Mouse (Mus musculus) c-Kit-negative CD71-positive TER-119-positive erythroid progenitor cells, embryonic 14.5 days (primary cell): Measurements from ENCODE around the gene Ank3.

Source experiments
- DNase-seq: peaks from one replicate; pipeline ENCODE4 v3.0.0-alpha.2; 2013; ENCODE audit warnings: low read depth, low spot score

Ank3 gene

DNA sequence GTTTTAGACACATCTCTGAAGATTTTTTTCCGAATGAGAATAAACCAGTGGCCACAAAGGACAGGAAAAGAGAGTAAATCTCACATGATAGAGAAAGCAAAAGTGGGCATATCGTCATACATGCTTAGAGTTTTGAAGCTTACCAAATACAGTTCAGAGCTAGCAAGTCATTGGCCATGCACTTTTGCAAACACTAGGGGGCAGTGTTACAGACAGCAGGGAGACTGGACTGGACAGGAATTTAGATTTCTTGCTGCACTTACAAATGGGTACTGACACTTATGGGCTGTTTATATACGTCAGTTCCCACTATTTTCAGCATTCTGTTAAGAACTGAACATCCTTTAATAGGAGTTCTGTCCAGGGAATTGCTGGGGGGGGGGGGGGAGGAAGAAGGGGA is 257.7 kb downstream of the Ank3 start:
- no peak for DNase-seq

DNA sequence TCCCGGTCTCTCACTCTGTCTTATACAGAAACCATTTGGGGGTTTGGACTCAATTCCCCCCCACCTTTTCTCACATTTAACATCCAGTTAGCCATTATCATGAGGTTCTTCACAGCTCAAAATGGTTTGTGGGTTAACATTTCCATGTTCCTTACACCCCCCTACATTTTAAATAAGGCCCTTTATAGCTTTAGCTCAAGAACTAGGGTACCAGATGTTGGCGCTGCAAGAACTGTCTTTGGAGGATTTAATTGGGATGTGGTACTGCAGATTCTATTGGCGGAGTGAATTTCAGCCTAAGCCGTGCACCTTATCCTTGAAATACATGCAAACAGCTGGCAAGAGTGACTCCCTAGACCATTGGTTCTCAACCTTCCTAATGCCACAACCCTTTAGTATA is 261.2 kb downstream of the Ank3 start:
- no peak for DNase-seq

DNA sequence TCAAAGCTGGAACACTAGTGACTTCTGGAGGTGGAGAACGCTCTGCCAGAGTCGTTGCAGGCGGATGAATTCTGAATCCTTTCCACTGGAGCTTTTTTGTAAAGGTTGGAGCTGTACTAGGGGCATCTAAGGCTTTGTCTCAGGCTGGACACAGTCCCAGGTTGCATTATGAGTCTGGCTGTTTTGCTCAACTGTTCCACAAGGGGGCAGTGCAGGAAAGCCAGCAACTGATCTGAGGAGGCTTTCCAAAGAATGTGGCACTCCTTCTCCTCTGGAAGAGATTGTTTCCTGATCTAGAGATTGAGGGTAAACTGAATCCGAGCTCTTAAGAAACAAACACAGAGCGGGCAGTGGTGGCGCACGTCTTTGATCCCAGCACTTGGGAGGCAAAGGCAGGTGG is 263.8 kb downstream of the Ank3 start:
- no peak for DNase-seq

DNA sequence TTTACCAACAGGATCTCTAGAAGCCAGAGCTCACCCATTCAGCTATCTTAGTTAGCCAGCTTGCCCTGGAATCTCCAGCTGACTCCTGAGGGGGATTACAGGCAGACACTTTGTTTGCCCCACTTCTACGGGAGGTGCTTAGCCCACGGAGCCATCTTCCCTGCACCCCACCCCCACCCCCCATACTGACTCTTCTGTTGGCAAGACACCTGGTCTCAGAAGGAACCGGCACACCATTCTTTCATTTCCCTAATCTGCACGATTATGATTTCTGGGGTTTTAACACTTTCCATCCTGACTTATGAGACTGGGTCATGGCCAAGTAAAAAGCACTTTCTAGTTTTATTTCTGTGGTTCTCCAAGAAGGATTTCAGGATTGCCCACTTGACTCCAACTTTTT is 268.9 kb downstream of the Ank3 start:
- no peak for DNase-seq

DNA sequence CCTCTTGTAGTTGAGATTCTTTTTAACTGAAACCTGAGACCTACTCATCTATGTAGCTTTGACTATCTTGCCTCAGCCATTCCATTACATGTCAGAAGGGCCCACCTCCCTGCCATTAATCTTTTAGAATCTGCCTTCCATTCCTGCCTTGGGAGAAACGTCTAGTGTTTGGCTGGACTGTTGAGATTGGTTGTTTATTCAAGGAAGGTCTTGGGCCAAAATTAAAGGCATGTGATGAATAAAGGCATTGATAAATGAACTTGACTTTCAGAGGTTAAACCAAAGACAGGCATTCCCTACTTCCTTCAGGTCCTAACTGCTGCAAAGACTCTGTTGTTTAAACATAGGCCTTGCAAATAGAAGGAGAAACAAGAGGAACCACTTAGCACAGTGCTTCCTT is 271.9 kb downstream of the Ank3 start:
- DNase-seq: no peak

DNA sequence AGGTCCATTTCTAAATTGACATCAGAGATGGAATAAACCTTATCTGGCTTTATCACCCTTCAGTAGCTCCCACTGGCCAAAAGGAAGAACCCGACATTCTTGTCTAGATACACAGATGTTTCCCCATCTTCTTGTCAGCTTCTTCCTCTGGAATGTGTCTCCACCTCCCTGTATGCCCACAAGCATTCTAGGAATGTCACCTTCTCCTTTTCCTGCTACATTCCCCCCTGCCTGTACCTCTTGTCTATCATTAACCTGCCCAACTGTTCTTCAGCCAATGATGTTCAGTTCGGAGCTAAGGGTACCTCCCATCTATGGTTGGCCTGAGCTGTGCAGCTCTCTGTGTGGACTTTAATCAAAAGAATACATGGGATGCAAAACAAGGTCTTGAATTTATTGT is 272.4 kb downstream of the Ank3 start:
- DNase-seq: no peak

DNA sequence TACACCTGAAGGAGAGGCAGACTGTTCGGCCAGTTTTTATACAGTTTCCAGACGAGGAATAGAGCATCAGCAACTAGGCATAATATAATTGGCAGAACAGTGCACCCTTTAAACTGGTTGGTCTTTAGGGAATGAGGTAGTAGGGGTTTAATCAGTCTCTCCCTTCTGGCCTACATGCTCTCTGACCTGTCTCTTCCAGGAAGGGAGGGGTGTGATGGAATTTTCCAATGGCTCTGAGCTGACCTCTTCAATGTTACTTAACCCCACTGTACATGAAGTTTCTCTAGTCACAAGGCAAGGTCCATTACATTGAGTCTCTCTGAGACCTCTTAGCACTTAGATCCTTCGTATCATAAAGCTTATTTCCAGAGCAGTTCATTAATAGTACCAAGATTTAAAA is 272.9 kb downstream of the Ank3 start:
- DNase-seq: no peak

DNA sequence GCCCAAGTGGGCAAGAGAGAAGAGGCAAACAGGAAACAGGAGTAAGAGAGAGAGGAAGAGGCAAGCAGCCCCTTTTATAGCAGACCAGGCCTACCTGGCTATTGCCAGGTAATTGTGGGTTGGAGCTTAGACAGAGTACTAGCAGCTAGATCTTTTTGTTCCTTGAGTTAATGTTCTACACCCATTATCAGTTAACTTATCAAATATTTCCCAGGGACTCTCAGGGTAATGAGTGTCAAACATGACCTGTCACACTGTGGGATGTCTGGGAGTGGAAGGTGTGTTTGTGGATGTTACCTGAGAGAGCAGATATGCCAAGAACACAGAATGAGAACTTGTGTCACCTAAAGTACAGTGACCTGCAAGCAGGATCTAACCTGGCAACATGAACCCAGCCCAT is 274.0 kb downstream of the Ank3 start:
- DNase-seq: no peak

DNA sequence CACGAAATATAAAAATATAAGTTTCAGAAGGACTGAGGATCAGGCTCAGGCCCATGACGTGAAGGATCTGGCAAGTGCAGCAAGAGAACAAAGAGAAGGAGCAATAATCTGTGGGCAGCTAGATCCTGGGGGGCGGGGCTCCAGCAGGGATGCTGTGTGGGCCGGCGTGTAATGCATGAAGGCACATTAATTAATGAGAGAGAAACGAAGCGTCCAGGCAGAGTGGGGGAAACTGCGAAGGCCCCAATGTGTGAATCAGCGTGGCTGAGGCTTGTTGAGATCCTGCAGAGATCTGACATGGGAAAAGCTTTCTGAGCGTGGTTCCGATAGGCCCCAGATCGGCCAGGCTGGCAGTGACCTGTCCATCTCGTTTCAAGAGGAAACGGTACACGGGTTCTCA is 279.7 kb downstream of the Ank3 start:
- DNase-seq: no peak

DNA sequence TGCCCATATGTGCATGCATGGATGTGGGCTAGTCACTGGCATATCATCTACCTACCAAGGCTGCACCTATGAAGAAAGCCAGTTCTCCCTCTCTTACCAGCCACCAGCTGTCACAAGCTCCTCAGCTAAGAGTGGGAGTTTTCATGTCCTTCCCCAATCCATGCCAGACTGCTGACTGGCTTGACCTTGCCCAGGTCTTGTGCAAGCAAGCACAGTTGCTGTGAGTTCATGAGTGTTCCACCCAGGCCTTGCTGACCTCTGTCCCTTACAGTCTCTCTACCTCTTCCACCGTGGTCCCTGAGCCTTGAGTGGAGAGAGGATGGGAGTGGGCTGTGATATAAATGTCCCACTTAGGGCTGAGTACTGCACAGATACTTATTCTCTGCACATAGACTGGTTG is 287.8 kb downstream of the Ank3 start:
- no peak for DNase-seq

DNA sequence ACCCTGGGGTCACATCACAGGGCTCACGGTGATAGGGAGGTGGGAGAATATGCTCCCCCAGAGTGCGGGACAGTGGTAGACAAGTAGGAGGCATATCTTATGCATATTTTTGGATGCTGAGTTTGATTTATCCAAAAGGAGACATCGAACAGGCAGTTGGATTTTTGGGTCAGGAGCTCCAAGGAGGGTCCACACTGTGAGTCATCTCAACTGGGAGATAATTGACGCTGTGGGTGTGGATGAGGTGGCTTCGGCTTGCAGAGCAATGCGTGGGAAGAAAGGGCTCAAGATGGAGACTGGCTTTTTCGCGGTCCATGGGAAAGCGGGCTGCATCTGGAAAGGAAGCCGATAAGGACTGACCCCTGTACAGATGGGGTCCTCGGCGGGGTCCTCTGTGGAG is 290.5 kb downstream of the Ank3 start:
- DNase-seq: no peak

DNA sequence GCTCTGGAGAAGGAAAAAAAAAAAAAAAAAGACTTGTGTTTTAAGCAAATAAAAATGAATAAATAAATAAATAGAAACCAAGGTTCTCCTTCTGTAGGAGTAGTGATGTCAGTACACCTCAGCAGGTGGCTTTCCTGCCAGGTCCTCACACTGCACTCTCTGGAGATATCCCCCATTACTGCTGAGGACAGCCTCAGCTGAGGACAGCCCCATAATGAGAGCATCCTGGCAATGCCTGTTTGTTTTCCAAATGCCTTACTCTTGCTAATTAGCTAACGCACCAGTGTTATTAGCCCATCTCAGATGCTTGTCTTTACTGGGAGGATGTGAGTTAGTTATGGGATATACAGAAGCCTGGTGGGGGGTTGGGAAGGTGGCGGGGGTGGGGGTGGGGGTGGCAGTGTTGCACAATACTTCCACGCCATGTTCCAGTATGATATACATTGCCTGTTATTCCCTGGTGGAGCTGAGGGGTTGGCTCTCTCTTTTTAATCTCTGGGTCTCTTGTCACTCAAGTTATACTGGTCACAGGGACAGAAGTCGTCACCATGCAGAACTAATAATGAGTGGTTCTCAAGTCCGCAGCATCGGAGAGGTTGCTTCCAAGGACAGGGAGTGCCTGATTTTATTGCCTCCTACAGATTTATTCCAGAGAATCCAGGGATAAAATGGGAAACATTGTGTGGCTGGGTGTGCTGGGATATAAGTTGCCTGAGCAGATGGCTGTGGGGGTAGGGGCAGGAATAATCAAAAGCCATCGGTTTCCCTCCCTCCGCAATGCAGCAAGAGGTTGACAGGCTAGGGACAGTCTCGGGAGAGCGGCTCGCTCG is 291.8 kb downstream of the Ank3 start:
- no peak for DNase-seq

DNA sequence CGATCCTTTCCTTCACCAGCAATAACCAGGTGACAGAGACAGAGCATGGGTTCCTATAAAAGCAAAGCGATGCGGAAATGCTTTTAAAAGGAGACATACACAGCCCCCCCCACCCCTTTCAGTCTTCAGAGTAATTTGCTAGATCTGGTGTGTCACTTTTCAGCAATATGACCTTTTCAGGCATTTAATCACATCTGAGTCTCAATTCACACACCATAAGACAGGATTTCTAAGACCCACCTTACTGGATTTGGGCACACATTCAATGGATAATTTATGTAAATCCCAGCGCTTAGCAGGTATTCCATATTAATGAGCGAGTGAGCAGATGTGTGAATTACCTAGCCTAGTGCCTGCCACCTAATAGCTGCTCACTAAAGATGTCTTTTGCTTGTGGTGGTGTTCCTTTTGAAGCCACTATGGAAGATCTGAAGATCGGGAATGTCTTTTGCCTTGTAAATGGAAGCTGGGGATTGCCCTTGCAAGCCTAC is 292.4 kb downstream of the Ank3 start:
- DNase-seq: no peak

DNA sequence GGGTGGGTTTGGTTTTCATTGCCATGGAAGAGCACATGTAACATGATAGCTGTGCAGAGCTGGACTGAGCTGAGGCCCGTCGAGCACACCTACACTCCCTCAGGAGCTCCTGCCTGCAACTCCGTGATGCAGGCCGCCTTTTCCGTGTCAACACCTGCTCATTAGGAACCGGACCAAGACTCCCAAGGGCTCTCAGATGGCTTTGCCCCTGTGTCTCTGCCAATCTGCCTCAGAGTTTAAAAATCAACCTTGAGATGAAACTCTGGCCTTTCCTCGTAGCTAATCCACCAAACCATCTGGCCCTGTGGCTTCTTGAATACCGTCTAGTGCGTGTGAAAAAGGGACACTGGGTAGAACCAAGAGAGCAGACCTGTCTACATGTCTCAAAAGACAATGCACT is 297.4 kb downstream of the Ank3 start:
- DNase-seq: no peak

DNA sequence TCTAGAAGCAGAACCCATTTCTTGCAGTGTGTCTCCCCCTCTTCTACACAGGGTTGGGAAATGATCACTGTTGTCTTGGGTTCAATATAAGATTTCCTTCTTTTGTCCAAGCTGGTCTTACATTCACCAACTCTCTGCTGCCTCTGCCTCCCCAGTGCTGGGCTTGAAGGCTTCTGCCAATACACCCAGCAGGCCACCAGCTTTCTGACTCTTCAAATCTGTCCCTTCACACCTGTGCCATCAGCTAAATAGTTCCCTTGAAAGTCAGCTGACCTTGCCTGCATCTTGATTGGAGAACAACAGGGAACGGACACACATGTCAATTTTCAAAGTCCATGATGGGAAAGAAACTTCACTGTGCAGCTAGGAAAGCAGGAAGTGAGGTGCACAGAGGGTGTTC is 300.1 kb downstream of the Ank3 start:
- no peak for DNase-seq

DNA sequence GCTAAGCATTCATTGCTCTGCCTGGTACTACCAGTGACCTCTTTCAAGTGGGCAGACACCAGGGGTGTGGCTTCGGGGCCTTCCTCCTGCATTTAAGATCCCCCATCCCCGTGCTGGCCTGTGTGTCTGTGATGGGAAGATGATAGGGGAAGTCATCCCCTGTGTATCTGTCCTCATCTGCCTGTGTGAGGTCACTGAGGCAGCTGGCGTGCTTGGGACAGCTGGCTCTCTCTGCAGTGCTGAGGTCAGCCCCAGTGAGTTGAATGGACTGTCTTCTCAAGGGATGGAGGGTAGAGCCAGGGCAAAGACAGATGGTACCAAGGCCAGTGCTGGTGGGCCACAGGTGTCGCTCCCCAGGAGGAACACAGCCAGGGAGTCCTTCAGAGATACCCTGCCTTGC is 302.7 kb downstream of the Ank3 start:
- no peak for DNase-seq

DNA sequence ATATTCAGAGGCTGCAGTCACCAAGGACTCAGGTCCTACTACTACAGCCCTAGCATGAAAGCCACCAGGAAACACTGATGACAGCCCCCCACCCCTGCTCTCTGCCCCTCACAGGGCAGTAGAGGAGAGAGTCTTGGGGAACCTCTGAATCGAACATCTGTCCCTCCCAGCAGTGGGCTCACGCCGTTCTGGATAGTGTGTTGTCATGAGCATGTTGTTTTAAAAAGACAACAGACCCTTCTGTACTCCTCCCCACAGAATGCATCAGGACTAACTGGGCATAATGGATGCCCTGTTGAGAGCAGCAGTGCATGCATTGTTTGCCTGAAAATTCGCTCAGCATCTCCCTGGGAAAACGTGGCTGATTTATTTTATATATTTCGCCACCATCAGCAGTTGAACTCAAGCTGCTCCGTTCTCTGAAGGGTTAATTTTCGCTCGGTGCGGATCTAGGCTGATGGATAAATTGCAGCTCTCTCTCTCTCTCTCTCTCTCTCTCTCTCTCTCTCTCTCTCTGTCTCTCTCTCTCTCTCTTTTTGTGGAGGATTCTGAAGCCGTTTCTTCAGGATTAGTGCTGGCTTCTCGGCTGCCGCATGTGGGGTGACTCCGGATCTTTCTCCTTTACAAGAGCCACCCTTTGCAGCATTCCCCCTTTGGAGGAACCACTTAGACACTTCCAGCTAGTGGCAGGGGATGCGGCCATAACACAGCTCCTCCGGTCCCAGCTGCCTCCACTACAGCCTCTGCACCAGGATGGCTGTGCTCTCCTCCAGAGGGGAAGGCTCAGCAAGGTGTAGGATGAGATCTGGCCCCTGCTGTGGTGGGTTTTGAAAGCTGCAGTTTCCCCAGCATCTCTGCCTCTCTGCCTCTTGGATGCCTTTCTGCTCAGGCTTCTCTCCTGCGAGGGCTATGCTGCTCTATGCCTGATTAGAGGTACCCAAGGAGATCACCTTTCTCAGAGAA is 307.5 kb downstream of the Ank3 start:
- DNase-seq: no peak

DNA sequence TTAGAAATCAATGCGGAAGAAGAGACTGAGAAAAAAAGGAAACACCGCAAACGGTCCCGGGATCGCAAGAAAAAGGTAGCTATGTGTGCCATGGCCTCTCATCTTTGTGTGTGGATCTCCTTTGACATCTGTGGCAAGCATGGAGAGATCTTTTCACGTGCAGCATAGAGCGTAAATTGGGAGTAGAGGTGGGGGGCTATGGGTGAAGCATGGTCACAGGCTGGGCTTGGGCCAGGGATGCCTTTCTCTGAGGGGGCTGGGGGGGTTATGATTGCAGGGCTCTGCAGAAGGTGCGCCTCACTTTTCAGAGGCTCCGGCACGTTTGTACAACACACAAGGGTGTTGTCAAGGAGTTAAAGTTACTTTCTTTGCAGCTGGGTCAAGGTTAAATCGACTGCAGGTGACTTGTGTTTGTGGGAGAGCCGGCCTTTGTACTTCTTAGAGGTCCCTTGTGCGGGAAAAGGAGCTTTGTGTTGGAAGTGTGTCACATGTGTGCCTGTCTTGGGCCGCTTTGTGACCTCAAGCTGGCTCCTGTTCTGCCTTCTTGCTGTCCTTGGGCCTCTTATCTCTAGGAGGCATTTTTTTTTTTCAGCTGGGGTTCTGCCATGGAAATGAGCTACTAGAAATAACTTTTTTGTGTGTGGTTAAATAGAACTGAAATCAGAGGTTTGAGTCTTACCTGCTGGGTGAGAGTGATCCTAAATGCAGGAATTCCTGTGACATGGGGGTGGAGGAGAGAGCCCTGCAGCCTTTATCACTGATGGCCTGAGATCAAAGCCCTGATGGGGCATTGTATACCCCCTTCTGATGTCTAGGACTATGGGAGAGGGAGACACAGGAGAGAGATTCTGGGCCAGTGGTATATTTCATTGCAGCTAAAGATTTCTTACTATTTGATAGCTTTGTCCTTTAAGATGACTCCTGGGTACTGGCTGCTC is 308.5 kb downstream of the Ank3 start:
- DNase-seq: no peak

DNA sequence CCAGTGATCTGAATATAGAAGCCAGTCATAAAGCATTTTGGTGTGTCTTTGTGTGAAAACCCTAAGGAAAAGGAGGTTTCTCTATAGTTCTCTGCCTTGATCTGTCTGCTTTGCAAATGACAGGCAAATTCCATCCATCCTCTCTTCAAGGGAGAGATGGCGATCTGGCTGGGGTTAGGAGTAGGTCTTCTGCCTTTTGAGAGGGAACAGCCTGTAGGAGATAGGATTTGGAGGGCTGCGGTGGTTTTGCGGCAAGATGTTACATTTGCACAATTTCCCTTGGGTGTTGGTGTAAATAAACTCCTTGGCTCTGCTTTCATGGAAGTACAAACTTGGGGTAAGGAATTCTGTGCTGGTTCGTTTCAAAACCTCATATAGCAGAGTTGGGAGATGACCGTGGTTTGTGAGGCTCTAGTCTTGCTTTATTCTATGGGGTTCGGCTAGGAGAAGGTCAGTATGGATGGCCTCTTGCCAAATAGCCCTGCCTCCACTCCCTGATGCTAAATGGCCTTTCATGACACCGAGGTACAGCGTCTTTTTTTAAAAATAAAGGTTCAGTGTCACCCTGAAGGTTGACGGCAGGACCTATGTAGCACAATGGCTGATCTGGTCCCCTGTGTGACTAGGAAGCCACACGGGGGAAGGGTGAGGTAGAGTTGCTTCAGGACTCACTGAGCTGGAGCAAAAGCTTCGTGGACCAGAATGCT is 309.4 kb downstream of the Ank3 start:
- no peak for DNase-seq

DNA sequence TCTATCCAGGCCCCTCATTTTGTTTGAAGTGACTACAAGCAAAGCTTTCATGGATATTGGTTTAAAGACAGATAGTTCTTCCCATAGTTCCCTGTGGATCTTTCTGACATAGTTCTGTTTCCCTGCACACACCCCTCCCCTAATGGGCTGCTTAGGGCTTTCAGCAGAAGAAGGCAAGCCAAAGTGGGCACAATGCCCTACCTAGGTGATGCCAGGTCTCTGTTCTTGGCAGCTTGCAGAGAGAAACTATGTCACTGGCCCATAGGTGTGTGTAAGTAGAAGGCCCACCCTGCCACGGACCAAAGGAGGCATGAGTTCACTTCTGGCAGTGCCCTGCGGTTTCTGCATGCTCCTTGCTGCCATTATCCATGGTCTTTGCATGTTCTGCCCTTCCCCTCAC is 311.1 kb downstream of the Ank3 start:
- DNase-seq: no peak

DNA sequence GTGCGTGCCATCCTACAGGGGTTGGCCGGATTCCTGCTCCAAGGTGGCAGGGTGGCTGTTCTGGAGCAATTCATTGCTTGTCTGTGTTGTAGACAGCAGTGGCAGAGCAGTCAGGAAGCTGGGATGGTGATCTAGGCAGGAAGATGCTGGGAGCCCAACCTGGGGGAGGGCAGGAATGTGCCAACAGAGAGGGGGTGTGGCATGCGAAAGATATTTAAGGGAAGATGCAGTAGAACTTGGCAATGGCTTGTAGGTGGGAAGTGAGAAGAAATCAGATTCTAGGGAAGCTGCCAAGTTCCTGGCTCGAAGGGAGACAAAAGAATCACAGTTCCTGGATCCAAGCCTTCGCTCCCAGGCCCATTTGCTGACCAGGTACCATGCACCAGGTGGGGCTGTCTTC is 312.2 kb downstream of the Ank3 start:
- no peak for DNase-seq
